Mouse (Mus musculus) heart, embryonic 11.5 days (tissue): ENCODE data around the gene Tubb4a. TPM values are rescaled to one million over a fixed set of nuclear protein-coding genes. Genes with fewer than 3 reads are reported as not detected.
"Not testable (repeated sequence)": the region's sequence is repeated elsewhere in the genome, so short reads cannot be mapped to it uniquely, and the experiment has no call there.

Experiments
- ATAC-seq: fragments of 200-750 bp; cut with Nextera tagmentation; replicated peaks from 2 replicates; pipeline ENCODE4 v1.8.0; 2017; ENCODE audit warnings: moderate library complexity; ENCODE audit not compliant: insufficient number of reproducible peaks, low FRiP score, low TSS enrichment
- H3K27ac ChIP-seq: fragments of 300-500 bp; sonication (generic); 2 replicates; pipeline ENCODE4 v1.5.1; 2014; ENCODE audit warnings: mild to moderate bottlenecking, low read depth, low read length
- H3K27me3 ChIP-seq: fragments of 300-500 bp; sonication (generic); 2 replicates; pipeline ENCODE4 v1.6.1; 2014; ENCODE audit warnings: mild to moderate bottlenecking, low read length, mixed read lengths; ENCODE audit not compliant: control insufficient read depth, insufficient read depth
- H3K36me3 ChIP-seq: fragments of 300-500 bp; sonication (generic); 2 replicates; pipeline ENCODE4 v1.6.1; 2014; ENCODE audit warnings: mild to moderate bottlenecking, low read length, moderate library complexity, mixed read lengths; ENCODE audit not compliant: control insufficient read depth, insufficient read depth
- H3K4me1 ChIP-seq: fragments of 300-500 bp; sonication (generic); 2 replicates; pipeline ENCODE4 v1.6.1; 2014; ENCODE audit warnings: low read length; ENCODE audit not compliant: control insufficient read depth, insufficient read depth
- H3K4me2 ChIP-seq: fragments of 300-500 bp; sonication (generic); 2 replicates; pipeline ENCODE4 v1.6.1; 2014; ENCODE audit warnings: mild to moderate bottlenecking, moderate library complexity
- H3K4me3 ChIP-seq: fragments of 300-500 bp; sonication (generic); 2 replicates; pipeline ENCODE4 v1.5.1; 2014; ENCODE audit warnings: low read depth, low read length
- H3K9ac ChIP-seq: fragments of 300-500 bp; sonication (generic); 2 replicates; pipeline ENCODE4 v1.6.1; 2014; ENCODE audit warnings: mild to moderate bottlenecking, low read depth, low read length, moderate library complexity
- H3K9me3 ChIP-seq: fragments of 300-500 bp; sonication (generic); replicated peaks from 2 replicates; pipeline ENCODE4 v1.6.1; 2016; ENCODE audit warnings: low read length; ENCODE audit not compliant: control insufficient read depth
- WGBS: fragments of 180-500 bp; shearing (Covaris S2); extraction: QIAGEN DNeasy Blood & Tissue Kit; methylation state at CpG from one replicate; pipeline ENCODE4 v1.1.7; 2014; ENCODE audit not compliant: insufficient replicate concordance; 5-methylcytosine and 5-hydroxymethylcytosine counted together
- polyA plus RNA-seq: library from polyadenylated mRNA; unstranded; fragments of >200 nt; fragmentation: Nextera tagmentation; extraction: Ambion mirVana; gene quantifications from 2 replicates; pipeline ENCODE4 v1.2.1, GENCODE M21; 2014

Gene Tubb4a
- polyA plus RNA-seq: 12.2 and 15.6 TPM in 2 replicates

DNA sequence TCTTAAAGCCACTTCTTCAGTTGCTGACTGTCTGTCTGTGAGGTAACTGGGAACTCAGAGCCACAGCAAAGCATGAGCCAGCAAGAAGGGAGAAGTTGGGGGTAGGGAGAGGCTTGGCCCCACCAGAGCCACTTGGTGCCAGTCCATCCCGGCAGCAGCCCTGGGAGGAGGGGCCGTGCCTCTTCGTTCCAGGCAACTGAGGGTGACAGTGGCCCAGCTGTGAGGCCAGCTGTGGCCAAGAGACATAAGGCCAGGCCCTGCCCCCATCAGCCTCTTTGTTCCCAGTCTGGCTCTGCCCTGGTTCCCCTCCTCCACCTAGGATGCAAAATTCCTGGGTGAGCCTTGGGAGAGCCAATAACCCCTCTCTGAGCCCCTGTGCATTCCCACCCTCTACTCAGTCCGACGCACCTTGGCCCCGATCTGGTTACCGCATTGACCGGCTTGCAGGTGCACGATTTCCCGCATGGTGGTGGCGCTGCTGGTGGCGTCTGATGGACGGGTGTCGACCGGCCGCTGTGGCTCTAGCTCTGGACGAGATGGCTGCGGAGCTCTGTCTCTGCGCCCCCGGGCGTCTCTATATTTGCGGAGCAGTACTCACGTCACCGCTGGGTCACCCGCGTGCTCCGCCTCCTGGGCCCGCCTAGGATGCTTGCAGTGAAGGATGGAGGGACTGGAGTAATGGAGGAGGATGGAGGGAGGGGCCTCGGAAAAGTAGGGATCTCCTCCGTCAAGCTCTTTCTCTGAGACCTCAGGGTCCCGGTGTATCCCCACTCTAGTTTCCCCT, at the start of gene Tubb4a:
Gene Tubb4a, minus strand, starts transcription at position 734 of the 784 bp plus-strand sequence.
- no peak within 1 kb of the TSS for H3K27ac ChIP-seq
- H3K9ac ChIP-seq: peak within 1 kb of the TSS; percentile 62; the same call in 1 of the 2 replicates
- peaks cover 19% of the 10 kb centered on the region for H3K27me3 ChIP-seq
- peak within 1 kb of the TSS; percentile 68 for H3K4me2 ChIP-seq
- H3K9me3 ChIP-seq: no peaks in the 10 kb centered on the region
- H3K36me3 ChIP-seq: no peaks in the 10 kb centered on the region
- ATAC-seq: peak; percentile 61; the same call in 1 of the 2 replicates
- H3K4me1 ChIP-seq: peaks cover 8% of the 10 kb centered on the region; the same call in 1 of the 2 replicates
- WGBS: 2% methylated on average over 31 of the region's 31 CpGs
- peak within 1 kb of the TSS; percentile 41 for H3K4me3 ChIP-seq

GRCm38 (mm10) chr17:57135635-57136034, 48.1 kb upstream of the Tubb4a start:
- no peaks in the 10 kb centered on the region for H3K36me3 ChIP-seq
- 80% methylated on average over 3 of the region's 3 CpGs for WGBS

DNA sequence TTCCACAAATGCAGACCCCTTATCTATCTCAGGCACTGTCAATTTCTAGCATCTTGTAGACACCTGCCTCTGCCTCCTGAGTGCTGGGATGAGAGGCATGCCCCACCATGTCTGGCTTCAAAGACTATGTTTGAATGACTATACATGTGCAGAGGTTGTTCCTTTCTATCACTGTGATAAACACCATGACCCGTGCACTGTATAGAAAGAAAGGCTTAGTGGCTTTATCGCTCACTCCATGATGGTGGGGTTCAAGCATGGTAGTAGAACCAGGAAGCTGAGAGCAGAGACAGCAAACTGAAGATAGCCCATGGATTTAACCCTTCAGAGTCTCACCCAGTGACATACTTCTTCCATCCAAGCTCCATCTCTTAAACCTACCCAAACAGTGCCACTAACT, 47.1 kb upstream of the Tubb4a start:
- Histone ChIP-seq H3K4me3 (no peak overlapping the region), H3K9ac (no peak overlapping the region), H3K9me3 (no peaks in the 10 kb centered on the region), H3K36me3 (no peaks in the 10 kb centered on the region), H3K4me2 (no peak overlapping the region), H3K27me3 (peaks cover 2% of the 10 kb centered on the region; the same call in 1 of the 2 replicates), H3K4me1 (no peaks in the 10 kb centered on the region), H3K27ac (no peak overlapping the region)
- 61% methylated on average over 2 of the region's 2 CpGs for WGBS
- ATAC-seq: no peak

More at GRCm38 (mm10) chr17:57135635-57136034, 48.1 kb upstream of the Tubb4a start:
- Histone ChIP-seq H3K9ac (no peak overlapping the region), H3K27me3 (peaks cover 2% of the 10 kb centered on the region; the same call in 1 of the 2 replicates), H3K4me3 (no peak overlapping the region), H3K4me1 (no peaks in the 10 kb centered on the region), H3K4me2 (no peak overlapping the region), H3K9me3 (no peaks in the 10 kb centered on the region), H3K27ac (no peak overlapping the region)
- no peak for ATAC-seq

- not testable (repeated sequence) for H3K9me3 ChIP-seq, H3K36me3 ChIP-seq, H3K4me1 ChIP-seq, H3K4me2 ChIP-seq, H3K27me3 ChIP-seq, H3K9ac ChIP-seq, ATAC-seq, H3K4me3 ChIP-seq, H3K27ac ChIP-seq
- 7% methylated on average over 3 of the region's 3 CpGs for WGBS
Observed at GRCm38 (mm10) chr17:57134021-57134420, 46.4 kb upstream of the Tubb4a start.

DNA sequence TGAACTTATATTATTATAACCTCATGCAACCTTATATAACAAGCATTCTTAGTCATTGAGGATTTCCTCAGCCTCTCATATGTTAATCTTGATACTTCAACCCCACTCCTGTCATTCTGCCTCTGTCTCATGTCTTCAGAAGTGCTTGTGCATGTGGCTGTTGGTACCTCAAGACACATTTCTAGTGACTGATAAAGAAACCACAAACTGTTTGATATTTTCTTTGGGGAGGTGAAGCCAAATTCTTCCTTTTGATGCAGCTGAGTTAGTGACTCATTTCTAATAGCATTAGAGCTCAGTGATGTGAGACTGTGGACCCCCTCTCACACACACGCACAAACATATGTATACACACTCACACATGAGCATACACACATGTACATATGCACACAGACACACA, 44.2 kb upstream of the Tubb4a start:
- Histone ChIP-seq H3K4me3 (no peak overlapping the region), H3K9me3 (no peaks in the 10 kb centered on the region), H3K36me3 (no peaks in the 10 kb centered on the region), H3K27ac (no peak overlapping the region), H3K4me2 (no peak overlapping the region), H3K4me1 (no peaks in the 10 kb centered on the region), H3K27me3 (no peaks in the 10 kb centered on the region), H3K9ac (no peak overlapping the region)
- 81% methylated on average over 1 of the region's 1 CpGs for whole genome bisulfite sequencing
- no peak for ATAC-seq

DNA sequence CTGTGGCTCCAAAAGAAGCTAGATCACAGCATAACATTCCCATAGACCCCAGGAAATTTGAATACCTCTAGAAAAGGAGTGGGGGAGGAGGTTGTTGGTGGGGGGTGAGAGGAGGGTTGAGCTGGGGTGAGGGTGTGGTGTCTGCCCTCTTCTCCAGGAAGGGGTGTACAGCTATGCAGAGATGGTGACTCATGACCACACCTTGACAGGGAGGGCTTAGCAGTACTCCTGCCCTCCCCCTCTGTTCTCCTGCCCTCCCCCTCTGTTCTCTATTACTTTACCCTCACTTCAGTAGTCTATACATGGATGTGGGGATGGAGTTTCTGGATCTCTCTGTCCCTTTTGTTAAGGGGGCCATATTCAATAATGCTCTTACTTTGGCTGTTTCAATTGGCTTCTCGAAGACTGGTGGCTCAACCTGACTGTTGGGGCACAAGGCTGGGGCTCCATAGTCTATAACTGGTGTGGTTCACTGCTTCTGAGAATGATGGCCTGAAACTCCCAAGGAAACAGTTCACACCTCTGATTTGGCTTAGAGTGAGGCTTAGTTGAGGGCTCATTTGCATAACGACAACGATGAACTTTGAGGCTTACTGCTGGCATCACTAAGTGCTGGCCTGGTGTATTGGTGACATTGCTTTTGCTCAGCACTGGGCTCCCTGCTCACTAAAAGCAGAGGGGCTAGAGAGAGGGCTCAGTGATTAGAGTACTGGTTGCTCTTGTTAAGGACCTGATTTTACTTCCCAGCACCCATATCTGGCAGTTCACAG, 38.5 kb upstream of the Tubb4a start:
- H3K36me3 ChIP-seq: no peaks in the 10 kb centered on the region
- H3K4me1 ChIP-seq: no peaks in the 10 kb centered on the region
- no peak overlapping the region for H3K4me2 ChIP-seq
- ATAC-seq: no peak
- no peaks in the 10 kb centered on the region for H3K27me3 ChIP-seq
- H3K27ac ChIP-seq: no peak overlapping the region
- WGBS: 51% methylated on average over 3 of the region's 3 CpGs
- H3K4me3 ChIP-seq: no peak overlapping the region
- no peak overlapping the region for H3K9ac ChIP-seq
- no peaks in the 10 kb centered on the region for H3K9me3 ChIP-seq

GRCm38 (mm10) chr17:57124792-57125191, 37.2 kb upstream of the Tubb4a start:
- 73% methylated on average over 4 of the region's 4 CpGs for WGBS
- H3K27ac ChIP-seq: no peak overlapping the region
- no peak overlapping the region for H3K9ac ChIP-seq
- no peaks in the 10 kb centered on the region for H3K36me3 ChIP-seq
- H3K4me1 ChIP-seq: no peaks in the 10 kb centered on the region
- no peak overlapping the region for H3K4me2 ChIP-seq
- no peak for ATAC-seq
- no peaks in the 10 kb centered on the region for H3K9me3 ChIP-seq
- H3K4me3 ChIP-seq: no peak overlapping the region
- no peaks in the 10 kb centered on the region for H3K27me3 ChIP-seq

DNA sequence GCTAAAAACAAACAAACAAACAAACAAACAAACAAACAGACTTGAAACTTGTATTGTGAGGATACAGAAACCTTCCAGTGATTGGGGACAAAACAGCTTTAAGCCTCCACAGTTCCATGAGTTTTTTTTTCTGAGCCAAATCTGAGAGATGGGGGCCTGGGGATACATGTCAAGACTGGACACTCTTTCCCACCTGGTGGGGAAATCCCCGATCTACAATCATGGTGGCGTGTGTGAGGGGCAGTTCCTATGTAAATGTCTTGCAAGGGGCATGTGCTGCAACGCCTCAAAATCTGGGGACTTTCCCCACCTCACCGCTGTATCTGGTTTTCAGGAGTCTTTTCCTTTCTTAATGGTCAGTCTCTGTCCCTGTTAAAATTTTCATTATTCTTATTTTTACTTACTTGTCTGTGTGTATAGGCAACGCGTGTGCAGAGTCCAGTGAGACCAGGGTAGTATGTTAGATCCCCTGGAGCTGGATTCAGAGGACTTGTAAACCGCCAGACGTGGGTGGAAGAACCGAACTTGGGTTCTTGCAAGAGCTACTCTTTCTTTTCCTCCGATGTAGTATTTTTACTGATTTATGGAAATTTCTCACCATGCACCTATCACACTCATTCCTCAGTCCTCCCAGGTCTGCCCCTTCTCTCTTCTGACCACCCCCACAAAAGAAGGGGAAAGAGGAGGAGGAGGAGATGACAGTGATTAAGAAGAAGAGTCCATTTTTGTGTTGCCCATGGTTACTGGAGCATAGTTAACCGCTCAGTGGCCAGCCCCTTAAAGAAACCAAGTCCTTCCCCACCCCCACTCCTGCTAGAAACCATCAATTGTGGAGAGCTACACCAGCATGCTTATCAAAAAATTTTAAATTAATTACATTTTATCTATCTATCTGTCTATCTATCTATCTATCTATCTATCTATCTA, 35.9 kb upstream of the Tubb4a start:
- Histone ChIP-seq H3K27ac (no peak overlapping the region), H3K9ac (no peak overlapping the region), H3K9me3 (no peaks in the 10 kb centered on the region), H3K27me3 (no peaks in the 10 kb centered on the region), H3K4me3 (no peak overlapping the region), H3K4me2 (no peak overlapping the region), H3K4me1 (no peaks in the 10 kb centered on the region), H3K36me3 (no peaks in the 10 kb centered on the region)
- 82% methylated on average over 11 of the region's 11 CpGs for WGBS
- ATAC-seq: no peak
